Mouse (Mus musculus): ENCODE results near the gene Spata32.

Gene Spata32

DNA sequence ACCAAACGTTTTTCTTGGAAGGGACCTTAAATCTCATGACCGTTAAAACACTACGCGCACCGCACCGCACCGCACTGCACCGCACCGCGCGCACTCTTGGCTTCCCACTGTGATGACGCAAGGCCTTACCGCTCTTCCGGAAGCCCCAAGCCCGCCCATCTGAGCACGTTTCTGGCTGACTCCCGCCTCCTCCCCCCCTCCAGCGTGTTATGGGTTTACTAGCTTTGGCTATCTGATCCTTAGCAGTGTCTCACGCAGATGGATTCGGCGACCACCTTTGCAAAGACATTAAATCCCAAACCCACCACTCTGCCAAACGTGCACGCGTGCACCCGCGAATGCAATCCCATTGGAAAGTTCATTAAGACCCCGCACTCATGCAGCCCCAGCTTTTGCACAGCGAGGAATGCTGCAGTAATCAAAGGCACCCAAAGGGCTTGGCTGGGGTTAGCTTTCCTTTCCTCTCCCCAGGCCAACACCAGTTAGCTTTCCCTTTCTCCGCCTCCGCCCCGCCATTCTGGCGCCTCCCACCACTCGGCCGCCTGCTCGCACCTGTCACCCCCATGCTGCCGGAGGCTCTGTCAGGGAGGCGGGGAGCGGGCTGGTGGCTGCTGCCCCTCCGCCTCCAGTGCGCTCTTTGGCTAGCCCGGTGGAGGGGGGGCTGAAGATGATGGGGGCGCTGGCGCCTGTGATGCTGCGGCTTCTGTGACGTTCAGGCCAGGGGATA is at the start of gene Spata32:
Gene Spata32 (minus strand): TSS at position 643 of the 727 bp plus-strand sequence.
- peak; percentile 43 for DNase-seq

DNA sequence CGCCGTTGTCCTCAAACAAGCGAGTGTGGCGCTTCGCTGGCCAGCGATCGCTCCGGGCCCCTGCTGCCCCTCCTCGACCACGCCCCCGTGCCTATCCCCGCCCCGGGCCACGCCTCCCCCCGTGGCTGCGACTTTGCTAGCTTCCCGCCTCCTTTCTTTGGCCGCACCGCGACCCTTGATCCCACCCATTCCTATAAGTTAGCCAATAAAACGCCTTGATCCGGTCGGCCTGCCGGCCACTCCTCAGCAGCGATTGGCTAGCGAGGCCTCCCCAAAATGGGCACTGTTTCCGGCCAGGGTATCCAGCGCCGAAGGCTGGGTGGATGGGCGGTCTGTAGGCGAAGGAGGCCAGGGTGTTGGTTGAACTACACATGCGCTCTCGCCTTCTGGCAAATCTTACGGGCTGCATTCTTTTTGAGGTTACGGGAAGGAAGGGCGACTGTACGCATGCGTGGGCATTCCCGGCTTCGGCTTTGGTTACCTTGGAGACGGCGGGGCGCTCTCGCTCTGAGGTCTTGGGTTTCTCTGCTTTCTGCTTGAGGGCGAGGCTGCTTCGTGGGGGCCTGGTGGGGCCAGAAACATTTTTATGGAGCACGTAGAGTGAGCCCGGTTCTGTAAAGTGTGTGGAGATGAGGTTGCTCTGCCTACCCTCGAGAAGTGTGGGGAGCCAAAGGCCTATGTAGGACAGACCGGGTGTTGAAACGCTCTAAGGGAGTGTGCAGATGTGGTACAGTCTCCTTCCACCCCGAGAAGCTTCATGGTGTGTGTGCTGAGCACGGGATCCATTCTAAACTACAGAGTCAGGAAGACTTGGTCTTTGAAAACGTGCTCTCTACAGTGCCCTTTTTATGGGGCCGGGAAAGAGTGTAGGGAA is 49.4 kb upstream of the Spata32 start, which contains the start of gene Map3k14:
Gene Map3k14 (minus strand): TSS at position 127 of the 874 bp plus-strand sequence.
- DNase-seq, result peak; percentile 100

DNA sequence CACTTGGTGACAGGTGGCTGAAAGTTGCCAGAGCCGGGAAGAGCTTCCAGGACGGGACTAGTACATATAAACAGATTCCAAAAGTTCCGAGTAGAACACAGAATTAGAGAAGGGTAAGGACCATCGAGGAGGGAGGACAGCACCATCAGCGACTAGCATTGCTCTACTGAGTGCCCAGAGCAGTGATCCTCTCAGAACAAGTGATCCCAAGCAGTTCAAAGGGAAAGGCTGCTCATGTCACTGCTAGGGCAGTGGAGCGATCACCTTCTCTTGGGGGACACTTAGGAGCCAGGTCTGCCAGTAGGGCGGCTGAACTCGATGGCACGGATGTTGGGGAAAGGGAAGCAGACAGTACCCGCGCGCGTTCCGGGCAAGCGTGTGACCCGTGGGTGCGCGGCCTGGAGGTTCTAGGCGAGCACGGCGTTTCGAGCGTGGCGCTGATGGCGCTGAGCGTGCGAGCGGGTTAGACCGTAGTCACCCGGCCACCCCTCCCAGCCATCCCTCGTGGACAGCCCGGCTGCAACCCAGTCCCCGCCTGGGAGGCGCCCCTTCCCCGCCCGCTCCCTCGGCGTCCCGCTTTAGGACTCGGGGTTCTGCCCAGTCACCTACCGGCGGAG is 48.6 kb upstream of the Spata32 start:
- DNase-seq, result no peak

DNA sequence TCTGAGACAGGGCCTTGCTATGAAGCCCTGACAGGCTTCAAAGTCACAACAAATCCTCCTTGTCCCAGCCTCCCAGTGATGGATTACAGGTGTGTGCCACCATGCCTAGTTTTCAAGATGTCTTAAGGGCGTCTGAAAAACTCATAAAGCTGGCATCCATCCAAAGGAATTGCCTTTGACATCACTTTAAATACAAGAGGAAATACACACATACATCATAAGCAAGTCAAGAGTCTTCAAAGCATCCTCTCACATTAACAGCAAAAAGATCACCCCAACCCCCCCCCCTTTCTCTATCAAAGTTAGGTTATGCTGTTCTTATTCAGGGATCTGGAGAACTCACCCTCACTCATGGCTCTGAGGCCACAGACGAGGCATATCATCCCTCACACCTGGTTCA is 47.6 kb upstream of the Spata32 start:
- DNase-seq, result no peak

DNA sequence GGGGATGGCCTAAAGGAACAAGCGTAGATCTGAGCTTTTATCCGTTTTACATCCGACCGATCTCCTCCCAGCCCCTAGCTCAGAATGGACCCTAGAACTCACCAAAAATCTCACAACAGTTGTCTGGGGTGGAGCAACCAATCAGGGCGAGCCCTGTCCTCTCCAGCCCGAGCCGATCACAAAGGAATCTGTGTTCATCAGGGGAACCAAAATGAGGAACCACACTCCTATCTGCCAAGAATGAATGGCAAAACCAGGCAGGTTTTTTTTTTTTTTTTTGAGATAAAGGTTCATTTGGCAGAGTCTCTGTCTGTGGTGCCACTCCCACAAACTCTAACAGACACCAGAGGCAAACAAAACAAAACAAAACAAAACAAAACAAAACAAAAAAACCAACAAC is 47.0 kb upstream of the Spata32 start:
- no peak for DNase-seq

DNA sequence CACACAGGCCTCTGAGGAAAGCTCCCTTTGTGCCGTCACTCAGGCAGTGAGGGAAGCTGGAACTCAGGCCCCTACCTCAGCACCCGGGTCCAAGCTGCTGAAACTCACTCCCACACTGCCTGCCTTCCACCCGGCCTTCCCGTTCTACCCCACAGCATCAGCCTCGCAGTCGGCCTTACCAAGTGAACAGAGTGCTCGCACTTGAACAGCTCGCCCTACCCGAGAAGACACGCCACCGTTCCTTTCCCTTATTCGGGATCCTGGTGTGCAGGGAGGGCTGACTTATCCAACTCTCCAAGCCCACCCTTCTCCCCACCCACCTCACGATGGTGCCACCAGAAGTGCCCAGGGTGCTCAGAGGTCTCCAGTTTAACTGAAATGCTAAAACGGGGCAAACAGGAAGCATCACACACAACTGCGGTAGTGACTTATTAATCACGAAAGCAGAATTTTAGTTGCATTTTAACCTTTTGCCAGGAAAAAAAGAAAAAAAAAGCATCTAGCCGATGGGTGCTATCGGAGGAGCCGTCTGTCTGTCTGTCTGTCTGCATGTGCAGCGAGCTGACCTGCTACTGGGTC is 46.3 kb upstream of the Spata32 start:
- peak; percentile 70 for DNase-seq

DNA sequence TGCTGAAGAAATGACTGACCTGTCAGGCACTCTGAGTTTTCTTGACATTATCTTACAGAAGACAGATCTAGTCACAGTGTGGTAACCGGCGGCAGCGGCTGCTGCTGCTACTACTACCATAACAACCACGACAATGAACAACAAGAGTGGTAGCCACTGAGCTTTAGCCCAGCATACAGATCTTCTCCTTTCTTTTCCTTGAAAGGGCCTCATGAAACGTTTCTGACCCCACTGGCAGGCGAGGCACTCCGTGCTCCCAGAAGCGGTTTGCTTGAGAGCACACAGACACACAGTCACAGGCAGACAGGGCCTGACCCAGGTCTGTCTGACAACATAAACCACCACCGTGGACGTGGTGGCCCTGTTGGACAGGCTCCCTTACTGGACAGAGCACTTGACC is 45.3 kb upstream of the Spata32 start:
- DNase-seq, result no peak

DNA sequence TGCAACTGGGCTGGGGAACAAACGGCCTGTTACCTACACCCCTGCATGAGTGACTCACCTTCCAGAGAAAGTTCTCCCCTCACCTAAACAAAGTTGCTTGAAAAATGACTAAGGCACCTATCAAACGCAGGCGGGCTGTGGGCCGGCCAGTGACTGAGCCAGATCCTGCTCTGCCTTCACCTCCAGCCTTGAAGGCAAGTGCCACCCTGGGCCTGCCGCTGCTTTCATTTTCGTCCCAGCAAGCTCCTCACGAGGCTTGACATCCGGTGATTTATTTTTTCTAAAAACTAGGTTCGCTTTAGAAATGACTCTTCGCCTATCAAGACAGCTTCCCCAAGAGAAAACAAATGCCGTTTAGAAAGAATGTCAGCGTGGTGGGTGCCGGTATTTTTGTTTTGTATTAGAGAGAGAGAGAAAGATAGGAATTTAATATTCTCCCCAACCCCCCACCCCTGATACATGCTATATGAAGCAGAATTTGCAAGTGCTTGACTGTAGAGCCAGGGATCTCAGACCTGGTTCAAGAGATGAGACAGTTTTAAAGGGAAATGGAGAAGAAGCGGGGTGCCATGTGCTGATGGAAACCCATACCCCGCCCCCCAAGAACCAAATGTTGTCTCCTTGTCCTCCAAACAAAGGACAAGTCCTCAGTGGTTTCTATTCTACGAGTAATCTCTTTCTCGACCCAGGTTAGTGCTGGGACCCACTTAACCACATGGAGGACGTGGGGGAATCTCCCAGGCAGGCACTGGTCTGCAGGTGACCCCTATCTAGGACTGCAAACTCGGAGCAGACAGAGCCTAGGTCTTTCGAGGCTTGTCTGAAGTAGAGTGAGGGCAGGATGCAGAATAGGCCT is 44.4 kb upstream of the Spata32 start:
- peak; percentile 60 for DNase-seq

DNA sequence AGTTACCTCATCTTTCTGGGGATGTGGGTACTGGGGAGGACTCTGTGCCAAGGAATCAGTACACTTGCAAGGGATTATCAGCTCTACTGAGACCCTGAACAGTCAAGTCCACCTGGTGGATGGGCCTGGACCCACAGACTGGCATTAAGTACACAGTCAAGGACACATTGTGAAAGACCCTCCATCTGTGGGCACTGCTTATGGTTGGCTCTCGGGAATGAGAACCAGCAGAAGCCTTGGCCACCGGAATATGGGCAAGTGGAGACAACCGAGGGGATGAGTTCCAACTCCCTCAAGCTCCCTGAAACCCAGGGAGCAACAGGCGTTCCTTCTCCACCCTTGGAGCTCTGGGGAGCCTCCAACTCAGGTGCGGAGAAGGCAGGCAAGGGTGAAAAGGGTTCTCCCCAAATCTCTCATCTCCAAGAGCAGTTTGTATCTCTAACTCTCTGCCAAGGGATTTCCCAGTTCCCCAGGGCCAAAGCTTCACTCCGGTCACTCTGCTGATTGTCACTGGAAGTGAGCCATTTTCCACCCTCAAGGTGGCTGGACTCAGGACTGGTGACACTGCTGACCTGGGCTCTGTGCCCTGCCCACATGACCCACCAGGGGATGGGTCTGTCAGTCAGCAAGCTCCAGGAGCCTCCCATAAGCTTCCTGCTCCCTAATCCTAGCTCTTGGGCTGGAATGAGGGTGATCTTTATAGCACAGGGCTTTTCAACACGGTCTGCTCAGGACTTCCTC is 43.6 kb upstream of the Spata32 start:
- peak; percentile 76 for DNase-seq

DNA sequence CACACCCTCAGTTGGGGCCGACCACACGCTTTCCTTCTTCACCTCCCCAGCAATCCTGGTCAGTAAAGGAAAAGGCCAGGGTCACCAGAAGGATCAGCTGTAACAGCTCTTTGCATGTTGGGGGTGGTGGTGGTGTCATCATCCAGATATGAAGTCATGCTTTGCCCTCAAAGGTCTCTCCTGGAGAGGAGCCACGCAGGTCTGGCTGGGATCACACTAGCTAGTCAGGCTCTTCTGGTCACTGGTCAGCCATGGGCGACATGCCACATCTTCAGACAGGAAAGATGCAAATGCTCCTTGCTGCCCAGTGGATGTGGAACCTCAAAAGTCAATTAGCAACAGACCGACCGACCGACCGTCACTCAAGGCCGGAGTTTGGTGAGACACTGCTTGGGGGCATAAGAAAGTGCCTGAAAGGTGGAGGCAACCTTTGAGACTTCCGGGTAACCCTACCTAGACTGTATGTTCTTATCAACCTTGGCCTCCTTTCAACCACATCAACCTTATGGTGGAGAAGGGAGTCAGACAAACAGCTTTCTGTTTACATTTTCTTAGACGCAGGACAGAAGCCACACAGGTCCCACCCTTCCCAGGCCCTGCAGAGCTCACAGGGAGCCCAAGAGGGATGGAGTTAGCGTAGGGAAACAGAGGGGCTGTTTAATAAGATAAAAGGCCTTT is 42.4 kb upstream of the Spata32 start:
- DNase-seq, result no peak

DNA sequence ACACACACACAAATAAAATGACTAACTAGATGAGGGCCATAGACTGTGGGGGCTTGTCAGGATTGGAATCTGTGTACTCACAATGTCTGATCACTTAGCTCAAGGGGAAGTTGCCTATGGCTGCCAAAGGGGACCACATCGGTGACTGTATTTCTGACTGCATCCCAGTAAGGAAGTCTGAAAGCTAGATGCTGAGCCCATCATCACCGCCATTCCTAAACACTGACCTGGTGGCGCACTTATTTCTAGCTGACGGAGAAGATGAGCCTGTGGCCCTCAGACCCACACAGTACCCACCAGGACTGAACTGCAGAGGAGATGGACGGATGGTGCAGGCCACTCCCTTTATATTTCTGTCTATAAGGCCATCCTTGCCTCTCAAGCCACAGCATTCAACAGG is 41.8 kb upstream of the Spata32 start:
- DNase-seq, result no peak

DNA sequence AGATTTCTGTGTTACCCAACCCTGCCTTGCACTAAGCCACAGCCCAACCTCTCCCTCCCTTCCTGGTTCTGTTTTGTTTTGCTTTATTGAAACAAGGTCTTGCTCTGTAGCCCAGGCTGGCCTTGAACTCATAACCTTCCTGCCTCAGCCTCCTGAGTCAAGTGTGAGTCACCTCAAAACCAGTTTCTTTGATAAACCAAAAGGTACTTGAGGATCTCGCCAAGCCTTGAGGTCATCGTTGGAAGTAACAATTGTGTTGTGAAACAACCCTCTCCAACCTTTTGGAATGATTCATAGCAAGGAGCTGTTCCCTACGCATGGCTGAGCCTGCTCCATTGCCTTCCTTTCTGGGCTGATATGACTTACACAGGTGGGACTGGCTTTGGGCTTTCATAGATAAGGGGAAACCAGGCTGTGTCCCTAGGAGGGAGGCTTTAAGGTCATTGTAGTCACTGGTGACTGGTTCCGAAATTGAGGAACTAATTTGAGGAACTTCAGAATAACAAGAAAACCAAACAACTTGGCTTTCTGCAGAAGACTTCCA is 39.8 kb upstream of the Spata32 start:
- no peak for DNase-seq

DNA sequence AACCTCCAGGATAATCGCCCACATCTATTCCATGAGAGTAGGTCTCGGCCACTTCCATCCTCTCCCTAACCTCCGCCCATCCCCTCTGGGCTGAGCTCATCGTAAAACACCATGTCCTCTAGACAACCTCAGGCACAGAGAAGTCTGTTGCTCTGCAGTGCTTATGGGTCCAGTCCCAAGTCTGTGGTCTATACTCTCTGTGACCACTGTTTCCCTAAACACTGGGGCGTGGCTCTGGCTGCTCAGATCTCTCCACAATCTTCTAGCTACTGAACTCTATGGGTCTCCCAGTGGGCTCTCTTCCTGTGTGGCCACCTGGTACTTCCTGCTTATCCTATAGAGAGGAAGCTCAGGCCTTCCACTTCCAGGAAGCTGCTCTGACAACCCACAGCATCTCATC is 35.4 kb upstream of the Spata32 start:
- DNase-seq, result no peak

DNA sequence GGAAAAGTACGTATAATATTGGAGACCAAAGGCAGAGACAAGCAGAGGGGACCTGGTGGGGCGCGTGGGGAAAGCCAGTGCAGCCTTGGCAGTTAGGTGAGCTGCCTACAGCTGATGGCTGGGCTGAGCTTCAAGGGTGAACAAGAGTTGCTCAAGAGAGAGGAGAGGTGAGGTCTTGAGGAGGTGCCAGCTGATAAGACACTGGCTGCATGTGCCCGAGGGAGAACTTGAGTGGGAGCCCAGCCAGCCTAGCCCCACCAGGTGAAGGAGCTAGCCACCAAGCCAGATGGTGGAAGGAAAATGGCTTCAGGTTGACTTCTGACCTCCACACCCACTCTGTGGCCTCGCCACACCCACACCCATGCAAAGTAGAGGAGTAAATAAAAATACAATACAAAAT is 34.1 kb upstream of the Spata32 start:
- DNase-seq, result no peak

DNA sequence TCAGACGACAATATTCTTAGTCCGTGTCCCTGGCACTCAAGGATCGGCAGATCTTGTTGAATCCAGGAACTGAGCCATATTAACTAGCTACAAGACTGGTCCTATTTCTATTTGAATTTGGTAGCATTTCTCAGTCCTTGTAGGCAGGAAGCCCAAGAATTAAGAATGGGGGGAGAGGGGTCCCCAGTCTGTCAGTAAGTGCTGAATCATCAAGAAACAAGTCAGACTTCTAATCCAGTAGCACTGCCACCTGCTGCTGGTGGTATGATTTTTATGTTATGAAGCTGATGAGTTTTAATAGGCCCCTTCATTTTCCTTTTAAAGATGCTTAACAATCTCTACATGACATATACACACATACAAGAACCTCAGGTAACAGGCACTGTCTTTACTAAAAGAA is 32.1 kb upstream of the Spata32 start:
- DNase-seq, result no peak

DNA sequence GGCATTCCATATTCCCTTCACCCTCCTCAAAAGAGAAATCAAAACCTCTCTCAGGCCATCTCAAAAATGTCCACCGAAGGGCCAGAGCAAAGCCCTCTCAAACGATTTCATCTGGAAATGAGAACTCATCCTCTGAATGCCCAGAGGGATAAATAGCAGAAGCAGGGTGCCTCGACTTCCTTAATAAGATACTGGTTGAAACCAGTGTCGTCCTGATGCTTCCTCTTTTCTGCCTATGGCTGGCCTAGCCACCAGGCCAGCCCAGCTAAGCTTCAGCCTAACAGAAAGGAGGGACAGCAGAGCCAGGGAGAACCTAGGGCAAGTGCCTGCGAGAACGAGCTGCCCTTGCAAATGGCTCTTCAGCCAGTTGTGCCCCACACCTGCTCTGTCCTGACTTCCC is 31.3 kb upstream of the Spata32 start:
- no peak for DNase-seq

DNA sequence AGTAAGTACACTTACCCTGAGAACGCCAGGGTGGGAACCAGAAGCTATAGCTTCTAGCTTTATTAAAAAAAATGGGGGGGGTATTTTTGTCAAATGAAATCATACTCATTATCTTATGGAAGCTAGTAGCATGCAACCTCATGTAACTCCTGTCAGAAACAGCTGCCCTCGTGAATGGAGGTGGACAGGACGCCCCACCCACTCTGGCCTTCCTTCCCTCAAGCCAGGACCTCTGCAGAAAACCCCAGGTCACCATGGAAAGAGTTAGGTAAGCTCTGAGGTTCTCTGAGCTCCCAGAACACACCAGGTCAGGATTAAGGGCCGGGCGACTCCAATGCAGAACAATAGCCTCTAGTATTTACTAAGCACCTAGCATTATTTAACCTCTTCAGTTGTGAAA is 30.6 kb upstream of the Spata32 start:
- DNase-seq, result no peak

DNA sequence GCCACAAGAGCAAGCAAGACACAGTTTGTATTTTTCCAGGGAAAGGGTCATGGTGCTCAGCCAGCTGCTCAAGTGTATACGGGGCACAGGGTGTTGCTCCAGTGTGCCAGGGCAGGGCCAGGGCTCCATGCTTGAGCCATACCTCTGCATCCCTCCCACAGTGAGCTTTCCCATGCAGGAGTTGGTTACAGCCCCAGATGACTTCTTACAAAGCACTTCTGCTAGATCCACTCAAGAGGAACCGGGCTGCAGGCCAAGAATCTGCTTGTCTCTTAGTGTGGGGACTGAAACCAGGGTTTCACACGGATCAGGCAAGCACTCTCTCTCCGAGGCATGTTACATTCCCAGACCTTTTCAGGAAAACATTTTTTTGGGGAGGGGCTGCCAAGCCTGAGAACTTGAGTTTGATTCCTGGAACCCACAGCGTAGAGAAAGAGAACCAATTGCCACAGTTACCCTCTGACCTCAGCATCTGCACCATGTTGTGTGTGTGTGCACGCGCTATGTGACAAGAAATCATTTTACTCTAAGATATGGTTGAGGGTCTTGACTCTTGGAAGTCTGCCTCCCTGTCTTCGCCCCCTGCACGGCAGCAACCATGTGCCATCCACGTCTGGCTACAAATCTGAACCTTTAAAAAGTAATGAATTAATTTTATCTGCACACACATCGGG is 29.4 kb upstream of the Spata32 start:
- peak; percentile 81 for DNase-seq

DNA sequence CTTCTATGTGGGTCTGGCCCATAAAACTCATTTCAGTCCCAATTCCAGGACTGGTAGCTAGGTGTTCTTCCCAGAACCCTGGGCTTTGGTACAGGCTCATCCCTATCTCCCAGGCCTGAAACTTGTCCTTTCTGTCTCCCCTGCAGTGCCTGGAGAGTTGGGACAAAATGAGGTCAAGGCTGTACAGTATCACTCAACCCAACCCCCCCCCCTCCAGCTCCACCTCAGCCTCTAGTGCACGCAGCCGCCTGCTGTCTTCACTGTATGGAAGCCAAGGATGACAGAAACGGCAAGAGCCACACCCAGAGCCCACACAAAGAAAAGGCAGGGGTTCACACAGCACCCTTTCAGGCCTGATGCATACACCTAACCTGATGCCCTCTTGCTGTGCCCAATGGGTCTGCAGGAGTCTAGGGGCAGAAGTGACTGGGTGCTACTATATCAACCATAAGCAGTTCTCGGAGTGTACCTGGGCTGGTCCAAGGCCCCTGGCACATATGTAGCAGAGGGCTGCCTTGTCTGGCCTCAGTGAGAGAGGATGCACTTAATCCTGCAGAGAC is 28.6 kb upstream of the Spata32 start:
- DNase-seq, result no peak
